Mouse (Mus musculus) lung, adult 2 months (tissue): ENCODE measurements around the gene Dazap1.

Experiments used
- CTCF ChIP-seq: fragments of 200-500 bp; IDR thresholded peaks from 2 replicates; pipeline ENCODE4 v1.5.1; 2011; ENCODE audit warnings: mild to moderate bottlenecking, low read length, control low read depth; ENCODE audit not compliant: insufficient read depth
- POLR2A ChIP-seq: fragments of 200-500 bp; IDR thresholded peaks from 2 replicates; pipeline ENCODE4 v1.6.1; 2011; ENCODE audit warnings: low read depth, mild to moderate bottlenecking, control low read depth, low read length, borderline replicate concordance; ENCODE audit errors: extremely low read depth

- TF ChIP-seq CTCF (no peak), POLR2A (no peak)
Measured at GRCm38 (mm10) chr10:80302082-80302355, 40.7 kb downstream of the Dazap1 start.
